Mouse (Mus musculus) frontal cortex, postnatal 10 days (tissue): ENCODE data around the gene Mfap2.

Experiments used
- DNase-seq, 2 experiments: peaks; one replicate each; pipeline ENCODE4 v3.0.0; 2022; ENCODE audit warnings: low spot score in 2 of 2, mixed read lengths in 1 of 2

Gene Mfap2

DNA sequence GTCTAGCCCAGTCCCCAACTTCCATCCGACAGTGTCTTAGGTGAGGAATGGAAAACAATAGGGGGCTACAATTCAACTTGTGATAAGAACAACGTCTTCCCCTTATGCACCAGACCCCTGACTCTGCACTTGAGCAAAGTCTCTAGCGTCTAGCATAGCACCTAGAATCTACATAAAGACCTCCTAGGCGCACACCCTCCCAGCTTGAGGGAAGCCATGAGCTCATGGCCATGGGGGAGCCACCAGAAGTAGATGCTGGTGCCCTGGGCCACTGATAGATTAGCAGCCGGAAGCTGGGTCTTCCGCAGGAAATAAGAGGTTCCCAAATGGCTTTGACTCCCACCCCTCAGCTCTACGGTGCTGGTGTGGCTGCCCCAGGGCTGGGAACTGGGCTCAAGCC is 22.7 kb upstream of the Mfap2 start:
- no peak for DNase-seq

DNA sequence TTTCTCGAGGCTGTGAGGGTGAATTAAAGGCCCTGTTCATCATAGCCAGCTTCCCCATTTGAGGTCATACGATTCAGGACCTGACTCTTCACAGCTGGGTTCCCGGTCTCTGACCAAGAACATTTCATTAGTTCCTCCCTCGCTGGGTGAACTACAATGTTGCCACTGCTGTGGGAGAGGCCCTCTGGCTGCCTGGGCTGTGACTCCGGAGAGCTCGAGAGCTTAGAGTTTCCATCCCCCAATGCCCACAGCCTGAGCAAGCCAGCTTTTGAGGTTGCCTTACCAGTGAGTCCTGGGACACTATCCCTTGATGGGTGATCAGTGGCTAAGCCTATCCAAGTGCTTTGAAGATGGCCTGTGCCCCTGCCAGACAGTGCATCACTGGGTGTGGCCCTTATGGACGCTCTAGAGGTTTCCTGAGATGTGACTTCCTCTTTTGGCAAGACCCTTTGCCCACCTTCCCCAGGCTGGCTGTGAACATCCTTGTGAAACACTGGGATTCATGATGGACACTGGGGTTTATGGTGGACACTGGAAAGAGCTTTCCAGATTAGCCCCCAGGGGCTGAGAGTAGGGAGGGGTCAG is 21.4 kb upstream of the Mfap2 start:
- no peak for DNase-seq

DNA sequence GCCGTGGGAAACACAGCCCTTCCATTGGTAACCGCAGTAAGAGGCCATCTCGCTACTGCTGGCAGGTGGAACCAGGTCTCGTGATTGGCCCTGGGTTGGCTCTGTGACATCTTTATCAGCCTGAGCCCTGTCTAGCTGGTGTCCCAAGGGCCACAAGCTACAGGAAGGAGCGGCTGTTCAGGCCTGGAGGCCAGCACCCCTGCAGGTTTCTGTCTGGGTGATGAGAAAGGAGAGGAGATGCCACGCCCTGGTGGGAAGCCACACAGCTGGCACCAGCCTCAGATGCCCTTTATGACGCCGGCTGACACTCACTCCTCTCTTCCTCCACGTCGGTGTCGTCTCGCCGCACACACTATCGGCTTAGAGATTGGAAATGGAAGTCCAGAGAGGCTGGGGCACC is 20.8 kb upstream of the Mfap2 start:
- no peak for DNase-seq

DNA sequence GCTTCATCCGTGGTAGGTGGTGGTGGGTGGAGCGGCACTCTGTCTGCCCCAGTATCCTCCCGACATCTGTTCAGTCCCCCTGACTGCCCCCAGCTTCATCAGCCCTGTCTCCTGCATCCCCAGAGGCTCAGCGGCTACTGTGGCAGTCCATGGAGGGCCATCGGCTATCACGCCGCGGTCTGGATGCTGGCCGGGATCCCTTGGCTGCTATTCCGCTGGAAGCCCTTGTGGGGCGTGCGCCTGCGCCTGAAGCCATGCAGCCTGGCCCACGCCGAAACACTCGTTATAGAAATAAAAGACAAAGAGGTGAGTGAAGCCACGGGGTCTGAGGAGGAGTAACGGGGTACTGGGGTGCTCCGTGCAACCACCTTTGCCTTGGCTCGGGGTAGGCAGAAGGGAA is 18.0 kb upstream of the Mfap2 start:
- no peak for DNase-seq

DNA sequence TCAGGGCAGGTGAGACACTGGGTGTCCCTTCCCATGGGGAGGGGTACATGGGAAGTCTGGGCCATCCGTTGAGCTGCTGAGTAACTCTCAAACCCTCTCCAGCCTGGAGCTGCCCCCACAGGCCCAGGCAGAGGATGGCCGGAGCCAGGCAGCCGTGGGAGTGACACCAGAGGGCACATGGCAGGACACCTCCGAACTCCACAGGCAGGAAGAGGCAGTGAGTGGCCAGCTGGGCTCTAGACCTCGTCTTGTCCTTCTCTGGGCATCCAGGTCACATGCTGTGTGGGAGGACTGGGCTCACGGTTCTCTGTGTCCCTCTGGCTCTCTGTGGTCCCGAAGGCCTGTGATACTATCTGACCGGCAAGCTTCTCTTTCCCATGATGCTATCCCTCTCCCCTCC is 16.4 kb upstream of the Mfap2 start:
- no peak for DNase-seq

DNA sequence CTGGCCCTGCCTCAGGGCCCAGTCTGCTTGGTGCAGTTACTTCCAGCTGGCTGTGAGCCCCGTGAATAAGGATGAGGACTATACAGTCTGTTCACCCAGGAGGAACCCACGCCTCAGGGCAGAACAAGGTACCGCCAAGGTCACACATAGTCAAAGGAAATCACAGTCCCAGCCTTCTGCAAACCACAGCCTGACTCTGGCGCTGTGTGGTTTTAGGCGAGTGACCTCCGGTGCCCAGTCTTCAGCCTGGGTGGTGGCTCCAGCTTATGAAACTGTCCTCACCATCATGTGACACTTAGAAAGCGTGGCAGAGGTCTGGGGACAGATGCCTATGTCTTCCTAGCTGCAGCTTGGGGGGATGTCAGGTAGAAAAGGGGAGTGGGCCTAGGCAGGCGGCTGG is 14.4 kb upstream of the Mfap2 start:
- DNase-seq, result no peak

DNA sequence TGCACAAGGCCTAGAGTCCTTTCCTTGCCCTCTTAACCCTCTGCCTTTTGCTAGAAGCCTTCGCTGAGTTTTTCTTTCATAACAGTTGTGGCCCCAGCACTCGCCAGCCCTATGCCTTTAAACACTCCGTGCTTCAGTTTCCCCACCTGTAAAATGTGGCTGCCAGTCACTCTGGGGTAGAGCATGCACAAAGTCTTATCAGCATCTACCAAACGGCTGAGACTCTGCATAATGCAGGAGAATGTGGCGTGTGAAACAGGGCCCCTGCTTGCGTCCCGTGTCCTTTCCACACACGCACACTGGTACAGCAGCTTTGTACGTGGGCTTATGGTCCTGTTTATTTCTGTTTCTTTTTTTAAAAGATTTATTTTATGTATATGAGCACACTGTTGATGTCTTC is 13.4 kb upstream of the Mfap2 start:
- DNase-seq, result no peak

DNA sequence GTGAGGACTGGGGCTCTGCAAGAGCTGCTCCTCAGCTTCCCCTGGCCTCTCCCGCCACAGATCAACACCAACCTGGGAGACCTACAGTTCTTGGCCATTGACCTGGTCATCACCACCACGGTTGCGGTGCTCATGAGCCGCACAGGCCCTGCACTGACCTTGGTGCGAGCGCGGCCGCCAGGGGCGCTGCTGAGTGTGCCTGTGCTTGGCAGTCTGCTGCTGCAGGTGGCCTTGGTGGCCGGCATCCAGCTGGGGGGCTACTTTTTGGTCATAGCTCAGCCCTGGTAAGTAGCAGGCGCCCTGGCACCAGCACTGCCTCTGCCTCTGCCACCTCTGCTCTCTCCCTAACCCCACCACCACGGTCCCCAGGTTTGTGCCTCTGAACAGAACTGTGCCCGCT is 4.2 kb upstream of the Mfap2 start:
- no peak for DNase-seq

DNA sequence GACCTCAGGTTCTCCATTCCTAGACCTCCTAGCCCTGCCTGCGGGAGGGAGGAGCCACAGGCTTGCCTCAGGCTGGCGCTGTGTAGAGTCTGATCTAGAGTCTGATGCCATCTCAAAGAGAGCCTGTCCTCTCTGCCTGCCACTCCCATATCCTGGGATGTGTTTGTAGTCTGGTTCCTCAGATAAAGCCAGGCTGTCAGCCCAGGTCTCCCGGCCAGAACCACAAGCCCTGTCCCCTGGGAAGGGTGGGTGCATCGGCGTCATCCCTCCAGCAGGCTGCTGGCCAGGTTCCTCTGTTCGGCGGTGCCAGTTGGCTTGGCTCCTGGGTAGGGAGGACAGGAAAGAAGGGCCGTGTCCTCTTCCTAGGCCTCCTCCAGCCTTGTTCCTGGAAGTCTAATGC is 2.2 kb upstream of the Mfap2 start:
- DNase-seq, result no peak

DNA sequence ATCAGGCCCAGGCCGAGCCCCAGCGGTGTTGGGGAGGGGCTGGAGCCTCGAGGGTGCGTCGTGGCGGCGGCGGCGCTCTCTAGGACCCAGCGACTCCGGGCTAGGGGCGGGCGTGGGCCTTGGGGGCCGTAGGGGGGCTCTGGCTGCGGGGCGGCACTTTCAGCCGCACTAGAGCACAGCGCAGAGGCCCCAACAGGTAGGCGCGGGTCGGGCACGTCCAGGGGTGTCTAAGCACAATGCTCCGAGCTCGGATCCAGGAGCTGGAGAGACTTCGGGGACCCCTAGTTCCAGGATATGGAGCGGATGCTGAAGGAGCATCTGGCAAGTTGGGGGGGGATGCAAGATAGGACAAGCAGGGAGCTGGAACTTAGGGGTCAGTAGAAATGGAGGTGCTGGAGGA is 308 bp downstream of the Mfap2 start:
- no peak for DNase-seq

DNA sequence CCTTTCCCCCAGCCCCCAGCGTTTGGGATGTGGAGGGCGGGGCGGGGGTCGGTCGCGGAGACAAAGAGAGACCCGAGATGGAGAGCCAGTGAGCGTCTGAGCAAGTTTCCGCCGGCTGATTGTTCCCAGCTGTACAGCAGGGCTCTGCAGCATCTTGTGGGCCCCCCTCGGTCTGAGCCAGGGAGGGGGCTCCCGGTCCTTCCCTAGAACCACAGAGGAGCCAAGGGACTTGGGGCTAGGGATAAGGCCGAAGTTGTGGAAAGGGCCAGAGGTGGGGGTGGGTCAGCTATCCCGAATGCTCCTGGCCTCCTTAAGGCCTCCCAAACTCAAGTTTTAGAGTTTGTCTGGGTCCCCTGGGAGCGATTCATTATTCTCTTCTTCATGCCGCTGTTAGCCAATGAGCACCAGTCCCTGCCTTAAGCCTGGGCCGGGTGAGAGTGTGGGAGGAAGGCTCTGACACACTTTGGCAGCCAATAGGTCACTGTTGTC is 767 bp downstream of the Mfap2 start:
- no peak for DNase-seq

DNA sequence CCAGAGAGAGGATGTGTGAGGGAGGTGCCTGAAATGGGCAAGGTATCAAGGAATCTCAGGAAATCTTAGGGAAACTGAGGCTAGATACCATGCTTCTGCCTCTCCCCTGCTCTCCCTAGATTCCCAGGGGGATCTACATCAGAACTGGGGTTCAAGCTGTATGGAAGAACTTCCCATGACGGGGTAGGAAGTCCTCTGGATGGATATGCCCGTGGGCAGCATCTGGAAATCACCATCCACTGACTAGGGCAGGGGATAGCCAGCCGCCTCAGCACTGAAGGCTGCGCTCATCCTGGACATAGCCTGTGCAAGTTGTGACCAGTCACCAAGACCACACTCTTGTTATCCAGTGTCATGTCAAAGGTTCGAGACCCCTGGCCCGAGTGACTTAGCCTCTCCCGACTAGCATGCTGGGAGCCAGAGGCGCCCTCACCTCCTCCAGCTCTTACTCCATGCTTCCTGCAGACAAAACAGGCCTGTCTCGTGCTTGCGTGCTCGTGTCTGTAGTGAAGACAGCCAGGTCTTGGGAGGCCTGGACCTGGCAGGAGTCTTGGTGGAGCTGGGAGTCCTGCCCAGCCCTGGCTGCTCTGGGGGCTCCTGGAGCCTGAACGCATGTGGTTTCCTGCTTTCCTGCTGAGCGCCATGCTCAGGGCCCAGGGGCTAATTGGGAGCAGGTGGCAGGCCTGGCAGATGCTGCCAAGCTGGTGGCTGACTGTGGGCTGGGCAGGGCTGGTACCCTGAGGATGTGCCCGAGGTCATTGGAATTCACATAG is 1.5 kb downstream of the Mfap2 start:
- no peak for DNase-seq

DNA sequence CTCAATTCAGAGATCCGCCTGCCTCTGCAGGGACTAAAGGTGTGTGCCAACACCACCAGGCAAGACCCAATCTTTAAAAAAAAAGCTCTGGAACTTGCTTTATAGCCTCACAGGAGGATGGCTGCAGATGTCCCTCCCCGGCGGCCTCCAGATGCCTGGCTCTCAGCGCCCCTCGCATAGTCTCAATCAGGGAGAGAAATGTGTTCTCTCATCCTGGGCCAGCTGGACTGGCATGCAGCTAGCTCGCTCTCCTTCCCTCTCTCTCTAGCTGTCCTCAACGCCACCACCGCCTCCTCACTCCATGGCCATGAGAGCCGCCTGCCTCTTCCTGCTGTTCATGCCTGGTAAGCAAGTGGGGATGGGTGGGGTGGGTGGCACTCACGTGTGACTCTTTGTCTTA is 2.3 kb downstream of the Mfap2 start:
- DNase-seq, result no peak

DNA sequence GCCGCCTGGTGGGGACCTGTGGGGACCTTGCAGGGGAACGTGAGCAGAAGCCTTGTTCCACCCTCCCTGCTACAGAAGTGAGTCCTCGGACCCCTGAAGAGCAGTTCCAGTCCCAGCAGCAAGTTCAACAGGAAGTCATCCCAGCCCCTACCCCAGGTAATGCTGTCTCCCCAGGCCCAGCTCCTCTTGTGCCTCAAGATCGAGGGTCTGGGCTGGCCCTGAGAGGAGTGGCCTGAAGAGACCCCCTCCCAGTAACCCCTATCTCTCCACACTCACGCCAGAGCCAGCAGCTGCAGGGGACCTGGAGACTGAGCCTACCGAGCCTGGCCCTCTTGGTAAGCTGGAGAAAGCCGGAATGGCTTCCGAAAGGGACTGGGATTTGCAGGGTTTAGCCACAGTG is 3.9 kb downstream of the Mfap2 start:
- DNase-seq, result no peak

DNA sequence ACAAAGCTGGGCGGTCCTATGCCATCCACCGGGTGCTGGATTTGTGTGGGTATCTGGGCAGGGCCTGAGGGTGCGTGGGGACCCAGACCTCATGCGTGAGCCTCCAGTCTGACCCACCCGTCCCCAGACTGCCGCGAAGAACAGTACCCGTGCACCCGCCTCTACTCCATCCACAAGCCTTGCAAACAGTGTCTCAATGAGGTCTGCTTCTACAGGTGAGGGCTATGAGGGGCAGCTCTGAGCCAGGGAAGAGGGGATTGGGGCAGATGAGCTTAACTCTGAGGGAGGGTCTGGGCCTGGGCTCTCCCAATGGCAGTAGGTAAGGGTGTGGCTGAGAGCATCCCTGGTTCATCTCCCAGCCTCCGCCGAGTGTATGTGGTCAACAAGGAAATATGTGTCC is 4.6 kb downstream of the Mfap2 start:
- DNase-seq, result no peak

DNA sequence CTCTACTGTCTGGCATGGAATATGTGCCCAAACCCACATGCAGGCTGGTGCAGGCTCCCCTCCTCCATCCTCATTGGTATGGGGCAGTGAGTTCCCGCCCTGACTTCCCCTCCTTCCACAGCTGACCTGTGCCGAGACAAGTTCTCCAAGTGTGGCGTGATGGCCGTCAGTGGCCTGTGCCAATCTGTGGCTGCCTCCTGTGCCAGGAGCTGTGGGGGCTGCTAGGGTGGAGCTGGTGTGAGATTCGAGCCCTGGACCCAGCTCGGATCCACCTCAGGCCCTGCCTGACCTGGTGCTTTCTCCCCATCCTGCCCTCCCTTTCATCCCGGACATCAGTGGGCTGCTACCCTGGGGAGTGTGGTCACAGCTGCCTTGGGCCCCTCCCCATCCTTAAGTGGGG is 5.1 kb downstream of the Mfap2 start:
- no peak for DNase-seq

DNA sequence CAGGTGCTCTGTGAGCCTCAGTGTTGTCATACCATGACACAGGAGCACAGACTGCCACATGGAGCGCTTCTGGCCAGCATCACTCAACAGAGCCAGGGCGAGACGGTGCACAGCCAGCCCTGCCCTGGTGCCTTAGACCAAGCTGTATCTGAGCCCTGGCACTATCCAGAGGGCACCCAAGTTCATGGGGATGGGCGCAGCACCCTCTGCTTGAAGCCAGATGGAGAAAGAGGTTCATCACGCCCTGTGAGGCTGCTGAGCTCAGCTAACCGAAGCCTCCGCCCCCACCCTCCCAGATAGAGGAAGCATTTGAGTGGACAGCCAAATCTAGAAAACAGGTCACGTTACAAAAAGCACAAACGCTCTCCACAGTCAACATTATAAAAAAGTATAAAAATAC is 6.1 kb downstream of the Mfap2 start:
- DNase-seq, result no peak

DNA sequence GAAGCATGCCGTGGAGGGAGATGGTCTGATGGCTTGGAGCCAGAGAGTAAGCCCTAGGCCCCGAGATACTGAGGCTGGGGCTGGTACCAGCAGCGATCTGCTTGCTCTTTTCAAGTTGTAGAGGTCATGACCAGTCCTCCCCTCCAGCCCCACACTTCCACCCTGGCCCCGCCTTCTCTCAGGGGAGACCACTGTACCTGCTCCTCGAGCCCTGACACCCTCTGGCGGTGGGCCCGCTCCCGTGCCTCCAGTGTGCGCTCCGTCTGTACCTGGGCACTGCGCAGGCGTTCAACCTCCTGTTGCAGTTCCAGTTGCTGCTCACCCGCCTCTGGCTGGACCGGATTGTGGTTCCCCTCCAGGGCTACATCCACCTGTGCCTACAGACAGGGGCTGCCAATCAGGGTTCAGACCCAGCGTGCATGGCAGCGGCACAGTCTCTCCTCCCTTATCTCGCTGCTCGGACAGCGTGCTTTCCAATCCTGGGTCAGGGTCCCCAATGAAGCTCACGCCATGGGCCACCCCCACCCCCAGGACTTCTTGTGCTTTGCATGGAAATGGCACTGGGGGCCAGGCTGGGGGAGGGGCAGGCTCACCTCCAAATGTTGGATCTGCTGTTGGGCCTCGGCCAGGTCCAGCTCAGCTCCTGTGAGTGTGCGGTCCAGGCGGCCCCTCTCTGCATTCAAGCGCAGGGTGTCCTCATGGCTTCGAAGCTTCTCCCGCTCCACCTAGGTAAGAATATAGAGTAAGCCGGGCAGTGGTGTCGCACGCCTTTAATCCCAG is 7.6 kb downstream of the Mfap2 start:
- DNase-seq, result no peak

DNA sequence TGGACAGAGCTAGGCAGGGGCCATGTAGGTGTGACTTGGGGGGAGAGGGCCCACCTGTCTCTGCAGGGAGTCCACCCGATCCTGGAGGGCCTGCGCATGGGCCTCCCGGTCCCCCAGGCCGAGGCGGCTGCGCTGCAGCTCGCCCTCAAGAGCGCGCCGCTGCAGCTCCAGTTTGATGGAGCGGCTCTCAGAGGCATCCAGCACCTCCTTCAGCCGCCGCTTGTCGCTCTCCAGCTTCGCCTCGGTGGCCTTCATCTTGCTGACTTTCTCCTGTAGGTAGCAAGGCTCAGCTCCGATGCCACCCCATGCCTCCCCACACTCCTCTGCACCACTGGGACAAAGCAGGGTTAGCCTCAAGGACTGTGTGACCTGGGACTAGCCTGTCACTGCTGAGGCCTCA is 10.0 kb downstream of the Mfap2 start:
- DNase-seq, result no peak

DNA sequence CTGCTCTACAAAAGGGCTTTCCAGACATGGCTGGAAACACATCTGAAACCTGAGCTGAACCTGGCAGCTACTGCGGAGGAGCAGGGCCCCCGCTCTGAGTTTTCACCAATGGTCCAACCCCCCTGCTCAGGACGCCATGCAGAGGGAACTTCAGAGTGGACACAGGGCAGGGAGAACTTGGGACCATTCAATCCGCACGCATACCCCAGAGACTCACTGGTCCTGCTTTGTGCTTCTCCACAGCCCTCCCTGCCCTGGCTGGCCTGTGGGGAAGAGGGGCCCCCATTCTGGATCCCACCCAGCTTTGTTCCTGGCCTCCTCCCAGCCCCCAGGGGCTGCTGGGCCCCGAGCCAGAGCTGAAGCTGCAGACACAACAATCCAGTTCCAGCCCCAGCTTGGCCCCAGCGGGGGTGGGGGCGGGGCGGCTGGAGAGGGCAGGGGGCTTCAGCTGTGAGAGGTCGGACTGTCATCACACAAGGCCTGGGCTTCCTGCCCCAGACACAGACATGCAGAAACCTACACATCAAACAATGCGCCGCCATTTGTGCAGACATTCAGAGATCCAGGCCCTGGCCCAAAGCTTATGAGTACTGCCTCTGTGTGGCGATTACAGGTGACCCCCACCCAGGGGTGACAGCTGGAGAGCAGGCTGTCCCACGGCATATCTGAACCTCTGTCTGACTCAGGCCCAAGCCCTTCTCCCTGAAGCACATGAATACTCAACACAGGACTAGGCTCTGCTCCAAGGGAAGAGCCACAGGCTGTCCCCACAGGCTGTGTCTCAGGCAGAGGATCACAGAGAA is 10.8 kb downstream of the Mfap2 start:
- peak; percentile 65 to 66 for DNase-seq

DNA sequence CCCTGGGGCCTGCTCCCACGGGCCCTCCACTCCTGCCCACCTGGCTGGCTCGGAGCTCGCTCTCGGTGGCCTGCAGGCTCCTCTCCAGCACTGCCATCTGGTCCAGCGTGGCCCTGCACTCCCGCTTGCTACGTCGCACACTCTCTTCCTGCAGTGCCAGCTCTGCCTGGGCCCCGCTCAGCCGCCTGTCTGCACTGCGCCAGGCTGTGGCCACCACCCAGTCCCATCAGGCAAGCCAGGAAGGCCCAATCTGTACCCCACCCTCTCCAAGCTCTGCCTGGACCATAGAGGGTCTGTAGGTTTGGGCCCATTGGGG is 11.4 kb downstream of the Mfap2 start:
- DNase-seq, result no peak

DNA sequence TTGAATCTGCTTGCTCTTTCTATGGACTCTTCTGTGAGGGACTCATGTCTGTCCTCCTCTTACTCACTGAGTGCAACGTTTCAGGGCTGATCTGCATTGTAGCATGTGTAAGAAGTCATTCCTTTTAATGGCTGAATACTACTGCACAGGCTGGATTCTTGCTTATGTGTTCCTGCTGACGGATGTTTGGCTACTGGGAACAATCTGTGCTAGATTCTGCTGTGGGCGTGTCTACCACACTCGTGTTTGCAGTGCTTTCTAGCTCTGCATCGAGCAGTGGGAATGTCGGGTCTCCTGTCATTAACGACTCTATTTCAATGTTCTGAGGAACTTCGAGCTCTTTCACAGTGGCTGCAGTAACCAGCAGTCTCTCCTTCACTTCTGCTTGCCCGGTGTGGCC is 13.8 kb downstream of the Mfap2 start:
- no peak for DNase-seq
